In the genomic region with DNA sequence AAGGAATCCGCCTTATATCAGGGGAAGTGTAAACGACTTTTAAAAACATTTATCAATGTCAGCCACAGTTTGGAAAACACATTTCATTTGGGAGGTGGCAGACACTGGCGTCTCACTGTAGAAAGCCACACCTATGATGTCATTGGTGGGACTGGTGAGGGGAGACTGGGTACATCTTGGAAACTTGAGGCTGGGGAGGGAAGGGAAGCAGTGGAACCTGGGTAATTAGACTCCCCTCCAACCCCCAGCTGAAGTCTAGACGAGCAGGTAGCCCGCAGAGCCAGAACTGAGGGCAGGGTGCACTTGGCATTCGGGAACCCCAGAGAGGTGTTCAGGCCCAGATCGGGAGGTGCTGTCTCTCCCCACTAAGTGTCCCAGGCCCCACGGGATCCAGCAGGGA, we compare ENCODE assay signal across 11 mouse cellular contexts.
A peak's percentile ranks its signal among the peaks of the same experiment; 100 is the strongest.
DNase-seq lines count a peak whose midpoint lies in the region; ATAC-seq and TF ChIP-seq lines count a peak whose summit lies in the region.
"Had no signal": no experiment of that assay in that cellular context is flagged by ENCODE, and none has a peak within 500 bp of the region (broad histone marks: within the 10 kb centered on the region; RNA-seq: fewer than 3 reads in every experiment).

No protein-coding gene starts in this region.

- peaks cover 35% of the 10 kb centered on the region for H3K4me1 ChIP-seq in forebrain, embryonic 13.5 days
- peaks cover 9% of the 10 kb centered on the region for H3K4me1 ChIP-seq in forebrain, embryonic 14.5 days (ENCODE audit: control insufficient read depth, insufficient read depth, low read length)
- peaks cover 15% of the 10 kb centered on the region for H3K4me1 ChIP-seq in kidney, embryonic 14.5 days (ENCODE audit: control insufficient read depth, insufficient read depth, low read length)
- peaks cover 18% of the 10 kb centered on the region for H3K4me1 ChIP-seq in neural tube, embryonic 11.5 days (ENCODE audit: control insufficient read depth, insufficient read depth, low read length)
- peaks cover 29% of the 10 kb centered on the region for H3K4me1 ChIP-seq in neural tube, embryonic 15.5 days
- no peaks in the 10 kb centered on the region for H3K4me1 ChIP-seq in stomach, postnatal 0 days (replicated peaks; ENCODE audit: control insufficient read depth, insufficient read depth)

- H3K4me3 ChIP-seq in forebrain, embryonic 13.5 days: no peak overlapping the region
- H3K4me3 ChIP-seq in forebrain, embryonic 14.5 days (ENCODE audit: low read depth, low read length): no peak overlapping the region
- H3K4me3 ChIP-seq in kidney, embryonic 14.5 days (ENCODE audit: low read length): no peak overlapping the region
- no peak overlapping the region for H3K4me3 ChIP-seq in neural tube, embryonic 11.5 days (ENCODE audit: low read depth, low read length)
- H3K4me3 ChIP-seq in neural tube, embryonic 15.5 days (replicated peaks): no peak overlapping the region
- no peak overlapping the region for H3K4me3 ChIP-seq in stomach, postnatal 0 days (ENCODE audit: low read depth, low read length)

- 41% methylated on average over 8 of the region's 8 CpGs for WGBS in forebrain, embryonic 13.5 days
- 30% methylated on average over 8 of the region's 8 CpGs for WGBS in forebrain, embryonic 14.5 days
- WGBS in kidney, embryonic 14.5 days: 27% methylated on average over 8 of the region's 8 CpGs
- WGBS in neural tube, embryonic 11.5 days: 35% methylated on average over 8 of the region's 8 CpGs
- 36% methylated on average over 8 of the region's 8 CpGs for WGBS in neural tube, embryonic 15.5 days
- WGBS in stomach, postnatal 0 days: 29% methylated on average over 8 of the region's 8 CpGs

- peaks cover 6% of the 10 kb centered on the region; the same call in 1 of the 2 replicates for H3K9me3 ChIP-seq in forebrain, embryonic 13.5 days (replicated peaks)
- no peaks in the 10 kb centered on the region for H3K9me3 ChIP-seq in forebrain, embryonic 14.5 days (replicated peaks; ENCODE audit: control insufficient read depth, low read length)
- no peaks in the 10 kb centered on the region for H3K9me3 ChIP-seq in kidney, embryonic 14.5 days (ENCODE audit: control insufficient read depth, low read length)
- H3K9me3 ChIP-seq in neural tube, embryonic 11.5 days (ENCODE audit: control insufficient read depth, low read length): no peaks in the 10 kb centered on the region; the same call in 1 of the 2 replicates
- no peaks in the 10 kb centered on the region for H3K9me3 ChIP-seq in neural tube, embryonic 15.5 days (replicated peaks)
- H3K9me3 ChIP-seq in stomach, postnatal 0 days (ENCODE audit: control insufficient read depth, low read length): no peaks in the 10 kb centered on the region

- no peak for DNase-seq in forebrain, embryonic 14.5 days (ENCODE audit: low spot score)
- no peak for DNase-seq in kidney, adult 9 months
- no peak for DNase-seq in neural tube, embryonic 11.5 days (ENCODE audit: low spot score)
- no peak for DNase-seq in stomach, postnatal 0 days (ENCODE audit: low spot score)
- DNase-seq: cerebellum, adult 11-12 months; layer of hippocampus, adult 9-11 months; thymus, postnatal 25 days had no signal

- TF ChIP-seq EP300 in stomach, postnatal 0 days (optimal IDR thresholded peaks at IDR 0.05): no peak

- no peak for ATAC-seq in forebrain, embryonic 13.5 days
- no peak for ATAC-seq in forebrain, embryonic 14.5 days
- ATAC-seq in kidney, embryonic 14.5 days (ENCODE audit: low FRiP score, low TSS enrichment): no peak
- ATAC-seq in neural tube, embryonic 11.5 days (ENCODE audit: insufficient read depth, low FRiP score, low TSS enrichment): no peak
- no peak for ATAC-seq in neural tube, embryonic 15.5 days (ENCODE audit: low FRiP score)
- 0 out of 2 replicates have a peak, but pooled peaks have one; percentile 1 for ATAC-seq in stomach, postnatal 0 days (ENCODE audit: low FRiP score, low TSS enrichment)
- no peak for ATAC-seq in frontal cortex, adult (ENCODE audit: low TSS enrichment)

- H3K4me2 ChIP-seq in forebrain, embryonic 13.5 days: no peak overlapping the region
- no peak overlapping the region for H3K4me2 ChIP-seq in forebrain, embryonic 14.5 days (ENCODE audit: low read length)
- H3K4me2 ChIP-seq in kidney, embryonic 14.5 days (replicated peaks; ENCODE audit: low read depth, low read length): no peak overlapping the region
- no peak overlapping the region for H3K4me2 ChIP-seq in neural tube, embryonic 11.5 days (ENCODE audit: low read depth)
- no peak overlapping the region for H3K4me2 ChIP-seq in neural tube, embryonic 15.5 days
- no peak overlapping the region for H3K4me2 ChIP-seq in stomach, postnatal 0 days (replicated peaks; ENCODE audit: low read depth)

- H3K9ac ChIP-seq in forebrain, embryonic 13.5 days: peak overlapping the region; percentile 27; the same call in 1 of the 2 replicates
- H3K9ac ChIP-seq in forebrain, embryonic 14.5 days (ENCODE audit: low read length): no peak overlapping the region
- H3K9ac ChIP-seq in kidney, embryonic 14.5 days (ENCODE audit: low read depth, low read length): no peak overlapping the region
- H3K9ac ChIP-seq in neural tube, embryonic 11.5 days (ENCODE audit: low read length): no peak overlapping the region; the same call in 1 of the 2 replicates
- no peak overlapping the region for H3K9ac ChIP-seq in neural tube, embryonic 15.5 days (replicated peaks)
- H3K9ac ChIP-seq in stomach, postnatal 0 days (ENCODE audit: low read length): no peak overlapping the region

- H3K36me3 ChIP-seq in forebrain, embryonic 13.5 days (ENCODE audit: poor library complexity, severe bottlenecking): no peaks in the 10 kb centered on the region
- no peaks in the 10 kb centered on the region for H3K36me3 ChIP-seq in forebrain, embryonic 14.5 days (ENCODE audit: control insufficient read depth, insufficient read depth, low read length)
- H3K36me3 ChIP-seq in kidney, embryonic 14.5 days (ENCODE audit: control insufficient read depth, insufficient read depth, low read length): no peaks in the 10 kb centered on the region
- no peaks in the 10 kb centered on the region for H3K36me3 ChIP-seq in neural tube, embryonic 11.5 days (ENCODE audit: control insufficient read depth, insufficient read depth, low read length)
- no peaks in the 10 kb centered on the region for H3K36me3 ChIP-seq in neural tube, embryonic 15.5 days
- H3K36me3 ChIP-seq in stomach, postnatal 0 days (ENCODE audit: control insufficient read depth, insufficient read depth, low read length): no peaks in the 10 kb centered on the region

- peak overlapping the region; percentile 31; the same call in 1 of the 2 replicates for H3K27ac ChIP-seq in forebrain, embryonic 13.5 days
- no peak overlapping the region for H3K27ac ChIP-seq in forebrain, embryonic 14.5 days (ENCODE audit: low read depth, low read length)
- peak overlapping the region; percentile 30; the same call in 1 of the 2 replicates for H3K27ac ChIP-seq in kidney, embryonic 14.5 days (ENCODE audit: low read depth, low read length)
- peak overlapping the region; percentile 56; the same call in 1 of the 2 replicates for H3K27ac ChIP-seq in neural tube, embryonic 11.5 days (ENCODE audit: low read depth, low read length)
- H3K27ac ChIP-seq in neural tube, embryonic 15.5 days (replicated peaks): no peak overlapping the region
- no peak overlapping the region for H3K27ac ChIP-seq in stomach, postnatal 0 days (replicated peaks)

- no peak for TF ChIP-seq CTCF in stomach, postnatal 0 days (IDR thresholded peaks at IDR 0.05; ENCODE audit: low read depth)

- H3K27me3 ChIP-seq in forebrain, embryonic 13.5 days: no peaks in the 10 kb centered on the region
- no peaks in the 10 kb centered on the region for H3K27me3 ChIP-seq in forebrain, embryonic 14.5 days (replicated peaks; ENCODE audit: control insufficient read depth, insufficient read depth, low read length)
- H3K27me3 ChIP-seq in kidney, embryonic 14.5 days (ENCODE audit: control insufficient read depth, insufficient read depth, low read length): no peaks in the 10 kb centered on the region
- no peaks in the 10 kb centered on the region for H3K27me3 ChIP-seq in neural tube, embryonic 11.5 days (ENCODE audit: control insufficient read depth, insufficient read depth, low read length)
- no peaks in the 10 kb centered on the region for H3K27me3 ChIP-seq in neural tube, embryonic 15.5 days (replicated peaks)
- H3K27me3 ChIP-seq in stomach, postnatal 0 days (ENCODE audit: control insufficient read depth, insufficient read depth, low read length): no peaks in the 10 kb centered on the region

Comparison
In these comparisons a context has a peak if more than half of its experiments do, and no peak if none do; other contexts are left out.
1. H3K27ac ChIP-seq: peak in forebrain, embryonic 13.5 days (single experiment), kidney, embryonic 14.5 days (single experiment) and neural tube, embryonic 11.5 days (single experiment); none in forebrain, embryonic 14.5 days (single experiment), neural tube, embryonic 15.5 days (single experiment) and stomach, postnatal 0 days (single experiment).